Mouse (Mus musculus) midbrain, embryonic 13.5 days (tissue): ENCODE measurements at regions not wholly inside any gene's neighbourhood (a gene's known extent, or its start where the extent isn't known, plus 50 kb on each side); places are given as distances from the start of the nearest gene placed in this dataset.

Experiments used
- ATAC-seq: fragments of 200-750 bp; cut with Nextera tagmentation; 2 replicates; pipeline ENCODE4 v1.8.0; 2017; ENCODE audit warnings: mild to moderate bottlenecking, moderate TSS enrichment, moderate library complexity
- H3K27ac ChIP-seq: fragments of 300-500 bp; sonication (generic); 2 replicates; pipeline ENCODE4 v1.5.1; 2015; ENCODE audit warnings: inconsistent platforms, mild to moderate bottlenecking, moderate library complexity
- H3K27me3 ChIP-seq: fragments of 300-500 bp; sonication (generic); 2 replicates; pipeline ENCODE4 v1.6.1; 2015; ENCODE audit warnings: mild to moderate bottlenecking, inconsistent platforms
- H3K36me3 ChIP-seq: fragments of 300-500 bp; sonication (generic); 2 replicates; pipeline ENCODE4 v1.6.1; 2015; ENCODE audit warnings: mild to moderate bottlenecking, inconsistent platforms
- H3K4me1 ChIP-seq: fragments of 300-500 bp; sonication (generic); replicated peaks from 2 replicates; pipeline ENCODE4 v1.6.1; 2015; ENCODE audit warnings: inconsistent platforms
- H3K4me2 ChIP-seq: fragments of 300-500 bp; sonication (generic); replicated peaks from 2 replicates; pipeline ENCODE4 v1.6.1; 2015; ENCODE audit warnings: moderate library complexity, mild to moderate bottlenecking, inconsistent platforms
- H3K4me3 ChIP-seq: fragments of 300-500 bp; sonication (generic); replicated peaks from 2 replicates; pipeline ENCODE4 v1.5.1; 2015; ENCODE audit warnings: mild to moderate bottlenecking, inconsistent platforms
- H3K9ac ChIP-seq: fragments of 300-500 bp; sonication (generic); replicated peaks from 2 replicates; pipeline ENCODE4 v1.6.1; 2015; ENCODE audit warnings: mild to moderate bottlenecking, inconsistent platforms
- H3K9me3 ChIP-seq: fragments of 300-500 bp; sonication (generic); 2 replicates; pipeline ENCODE4 v1.6.1; 2016; ENCODE audit warnings: mild to moderate bottlenecking, inconsistent platforms
- WGBS: fragments of 180-500 bp; shearing (Covaris S2); methylation state at CpG from one replicate; pipeline ENCODE4 v1.1.7; 2015; 5-methylcytosine and 5-hydroxymethylcytosine counted together

- no peak overlapping the region for H3K4me2 ChIP-seq
- no peaks in the 10 kb centered on the region for H3K27me3 ChIP-seq
- no peak for ATAC-seq
- WGBS: 83% methylated on average over 14 of the region's 14 CpGs
- no peak overlapping the region for H3K4me3 ChIP-seq
- H3K4me1 ChIP-seq: 0 out of 2 replicates have a peak, but pooled peaks cover 6% of the 10 kb centered on the region
- no peak overlapping the region for H3K9ac ChIP-seq
- H3K27ac ChIP-seq: no peak overlapping the region
- no peaks in the 10 kb centered on the region for H3K36me3 ChIP-seq
- H3K9me3 ChIP-seq: no peaks in the 10 kb centered on the region
Observed at GRCm38 (mm10) chr1:39102989-39103910, 90.3 kb upstream of the Npas2 start.

- Histone ChIP-seq H3K4me3 (no peak overlapping the region), H3K9me3 (no peaks in the 10 kb centered on the region), H3K4me1 (0 out of 2 replicates have a peak, but pooled peaks cover 6% of the 10 kb centered on the region), H3K9ac (no peak overlapping the region), H3K4me2 (no peak overlapping the region), H3K36me3 (no peaks in the 10 kb centered on the region), H3K27ac (no peak overlapping the region), H3K27me3 (no peaks in the 10 kb centered on the region)
- WGBS: 56% methylated on average over 17 of the region's 17 CpGs
- ATAC-seq: no peak
Observed at GRCm38 (mm10) chr1:39105546-39106371, 87.8 kb upstream of the Npas2 start.

GRCm38 (mm10) chr1:39106372-39106643 lies 87.2 kb upstream of the Npas2 start:
- Histone ChIP-seq H3K27ac (no peak overlapping the region), H3K4me2 (no peak overlapping the region), H3K36me3 (no peaks in the 10 kb centered on the region), H3K9me3 (no peaks in the 10 kb centered on the region), H3K4me3 (no peak overlapping the region), H3K9ac (no peak overlapping the region), H3K4me1 (0 out of 2 replicates have a peak, but pooled peaks cover 6% of the 10 kb centered on the region), H3K27me3 (no peaks in the 10 kb centered on the region)
- ATAC-seq: no peak
- 28% methylated on average over 4 of the region's 4 CpGs for WGBS

DNA sequence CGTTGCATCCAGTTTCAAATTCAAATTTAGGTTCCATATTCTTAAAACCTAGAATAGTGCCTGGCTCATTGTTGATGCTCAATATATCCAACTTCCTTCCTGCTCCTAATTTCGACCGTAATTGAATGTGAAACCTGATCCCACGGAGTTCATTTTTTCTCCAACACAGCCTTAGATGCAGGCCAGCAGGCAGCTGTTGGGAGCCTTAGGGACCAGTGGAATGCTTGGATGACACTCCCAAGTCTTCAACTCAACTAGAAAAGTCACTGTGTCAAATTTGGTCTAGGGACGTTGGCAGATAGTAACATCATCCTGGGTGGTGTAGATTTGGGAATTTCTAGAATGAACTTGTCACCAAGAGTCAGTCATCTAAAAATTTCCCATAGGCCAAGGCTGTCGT lies 86.9 kb upstream of the Npas2 start:
- no peak overlapping the region for H3K4me2 ChIP-seq
- no peak overlapping the region for H3K9ac ChIP-seq
- no peaks in the 10 kb centered on the region for H3K27me3 ChIP-seq
- H3K27ac ChIP-seq: no peak overlapping the region
- no peak for ATAC-seq
- H3K4me1 ChIP-seq: 0 out of 2 replicates have a peak, but pooled peaks cover 6% of the 10 kb centered on the region
- H3K36me3 ChIP-seq: no peaks in the 10 kb centered on the region
- 64% methylated on average over 6 of the region's 6 CpGs for WGBS
- no peak overlapping the region for H3K4me3 ChIP-seq
- no peaks in the 10 kb centered on the region for H3K9me3 ChIP-seq

DNA sequence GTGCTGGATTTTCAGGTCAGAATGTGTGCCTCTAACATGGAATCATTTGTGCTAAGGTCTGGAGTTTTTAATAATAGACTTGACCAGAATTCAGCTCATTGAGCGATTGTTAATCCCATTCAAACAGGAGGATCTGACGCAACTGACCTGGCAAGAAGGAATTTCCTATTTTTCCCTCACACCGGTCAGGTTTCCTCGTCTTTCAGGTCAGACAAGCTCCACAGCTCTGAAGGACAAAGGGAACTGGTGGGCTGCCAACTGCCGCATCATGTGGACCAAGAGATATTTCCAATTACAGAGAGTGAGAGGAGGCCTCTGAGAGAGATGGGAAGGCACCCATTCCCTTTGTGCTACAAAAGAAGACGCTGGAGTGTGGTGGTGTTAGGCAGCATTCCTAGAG lies 77.2 kb upstream of the Npas2 start:
- Histone ChIP-seq H3K4me2 (no peak overlapping the region), H3K27me3 (no peaks in the 10 kb centered on the region), H3K4me3 (no peak overlapping the region), H3K4me1 (no peaks in the 10 kb centered on the region), H3K9ac (no peak overlapping the region), H3K27ac (no peak overlapping the region), H3K9me3 (no peaks in the 10 kb centered on the region), H3K36me3 (no peaks in the 10 kb centered on the region)
- ATAC-seq: no peak
- WGBS: 87% methylated on average over 6 of the region's 6 CpGs

DNA sequence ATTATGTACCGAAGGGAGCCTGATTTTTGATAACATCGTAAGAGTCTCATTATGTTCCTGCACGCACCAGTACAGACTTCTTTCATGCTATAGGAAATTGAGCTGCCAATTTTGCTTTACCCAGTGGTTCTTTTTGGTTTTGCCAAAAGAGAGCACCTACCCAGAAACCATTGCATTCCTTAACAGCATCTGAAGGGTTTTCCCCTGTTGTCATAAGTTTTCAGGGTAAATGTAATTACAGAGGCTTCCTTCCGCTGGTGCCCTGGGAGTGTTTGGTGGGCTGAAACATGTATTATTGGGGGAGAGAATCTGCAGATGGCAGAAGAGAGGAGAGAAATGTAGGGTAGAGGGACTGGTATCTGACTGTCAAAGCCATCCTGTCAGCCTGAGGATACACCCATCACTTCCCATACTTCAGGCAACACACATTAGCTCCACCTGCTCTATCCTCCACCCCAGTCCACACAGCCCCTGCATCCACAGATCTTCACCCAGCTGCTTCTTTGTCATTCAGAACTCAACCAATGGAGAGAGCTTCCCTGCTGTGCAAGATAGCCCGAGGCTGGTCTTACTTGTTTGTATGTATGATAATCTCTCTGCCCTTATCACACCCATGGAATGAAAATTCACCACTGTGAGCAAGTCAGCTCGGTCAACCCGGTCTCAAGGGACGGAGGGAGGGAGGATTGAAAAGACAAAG lies 71.1 kb upstream of the Npas2 start:
- Histone ChIP-seq H3K4me3 (no peak overlapping the region), H3K27me3 (no peaks in the 10 kb centered on the region), H3K27ac (0 out of 2 replicates have a peak overlapping the region, but pooled peaks have one; percentile 65), H3K9ac (no peak overlapping the region), H3K4me2 (no peak overlapping the region), H3K4me1 (peaks cover 10% of the 10 kb centered on the region), H3K9me3 (peaks cover 2% of the 10 kb centered on the region; the same call in 1 of the 2 replicates), H3K36me3 (no peaks in the 10 kb centered on the region)
- WGBS: 55% methylated on average over 8 of the region's 8 CpGs
- ATAC-seq: peak; percentile 78

GRCm38 (mm10) chr1:39123081-39123812 lies 70.3 kb upstream of the Npas2 start:
- peak; percentile 82 for ATAC-seq
- Histone ChIP-seq H3K4me2 (no peak overlapping the region), H3K9ac (no peak overlapping the region), H3K9me3 (peaks cover 2% of the 10 kb centered on the region; the same call in 1 of the 2 replicates), H3K27ac (peak overlapping the region; percentile 65), H3K4me3 (no peak overlapping the region), H3K27me3 (no peaks in the 10 kb centered on the region), H3K36me3 (no peaks in the 10 kb centered on the region), H3K4me1 (peaks cover 10% of the 10 kb centered on the region)
- WGBS: 62% methylated on average over 10 of the region's 10 CpGs

DNA sequence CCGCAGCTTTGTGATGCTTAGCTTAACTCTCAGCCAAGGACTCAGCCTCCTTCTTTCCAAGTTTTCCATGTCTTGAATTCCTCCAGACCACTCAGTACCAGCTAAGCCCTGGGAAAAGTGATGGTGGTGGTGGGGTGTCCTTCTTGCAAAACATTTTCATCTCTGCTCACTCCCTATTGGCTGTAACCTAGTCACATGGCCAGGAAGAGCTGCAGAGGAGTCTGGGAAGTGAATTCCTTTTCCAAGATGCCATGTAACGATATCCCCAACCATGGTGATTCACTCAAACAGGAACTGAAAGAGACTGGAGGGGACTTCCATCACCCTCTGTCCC lies 69.8 kb upstream of the Npas2 start:
- H3K9me3 ChIP-seq: peaks cover 2% of the 10 kb centered on the region; the same call in 1 of the 2 replicates
- H3K27ac ChIP-seq: 0 out of 2 replicates have a peak overlapping the region, but pooled peaks have one; percentile 65
- no peaks in the 10 kb centered on the region for H3K27me3 ChIP-seq
- no peak overlapping the region for H3K4me2 ChIP-seq
- ATAC-seq: no peak
- 74% methylated on average over 2 of the region's 2 CpGs for WGBS
- no peak overlapping the region for H3K9ac ChIP-seq
- no peak overlapping the region for H3K4me3 ChIP-seq
- H3K4me1 ChIP-seq: peaks cover 10% of the 10 kb centered on the region
- H3K36me3 ChIP-seq: no peaks in the 10 kb centered on the region

- H3K4me2 ChIP-seq: no peak overlapping the region
- ATAC-seq: no peak
- no peak overlapping the region for H3K4me3 ChIP-seq
- H3K4me1 ChIP-seq: no peaks in the 10 kb centered on the region
- no peak overlapping the region for H3K9ac ChIP-seq
- no peaks in the 10 kb centered on the region for H3K9me3 ChIP-seq
- H3K27ac ChIP-seq: no peak overlapping the region
- no peaks in the 10 kb centered on the region for H3K36me3 ChIP-seq
- WGBS: 89% methylated on average over 2 of the region's 2 CpGs
- H3K27me3 ChIP-seq: no peaks in the 10 kb centered on the region
Observed at GRCm38 (mm10) chr1:39134521-39134920, 59.0 kb upstream of the Npas2 start.

DNA sequence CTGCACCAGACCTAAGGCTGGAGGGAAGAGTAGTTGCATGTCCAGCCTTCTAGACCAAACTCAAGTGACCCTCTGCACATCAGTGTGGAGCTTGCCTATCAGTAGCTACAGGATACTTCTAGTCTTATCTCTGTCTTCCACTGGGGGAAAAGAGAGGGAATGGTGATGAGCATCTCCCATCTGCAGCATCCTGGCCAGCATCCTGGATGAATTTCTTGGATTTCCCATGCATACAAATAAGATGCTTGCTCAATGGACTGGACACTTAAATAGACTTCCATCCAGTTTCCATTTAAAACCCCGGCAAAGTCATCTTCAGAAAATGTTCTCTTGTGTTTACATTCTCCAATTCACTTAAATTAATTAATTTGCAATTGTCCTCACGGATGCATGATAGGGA lies 50.5 kb upstream of the Npas2 start:
- Histone ChIP-seq H3K4me3 (no peak overlapping the region), H3K9me3 (no peaks in the 10 kb centered on the region), H3K9ac (no peak overlapping the region), H3K27ac (no peak overlapping the region), H3K36me3 (no peaks in the 10 kb centered on the region), H3K27me3 (no peaks in the 10 kb centered on the region), H3K4me2 (no peak overlapping the region), H3K4me1 (no peaks in the 10 kb centered on the region)
- WGBS: 82% methylated on average over 2 of the region's 2 CpGs
- ATAC-seq: no peak

DNA sequence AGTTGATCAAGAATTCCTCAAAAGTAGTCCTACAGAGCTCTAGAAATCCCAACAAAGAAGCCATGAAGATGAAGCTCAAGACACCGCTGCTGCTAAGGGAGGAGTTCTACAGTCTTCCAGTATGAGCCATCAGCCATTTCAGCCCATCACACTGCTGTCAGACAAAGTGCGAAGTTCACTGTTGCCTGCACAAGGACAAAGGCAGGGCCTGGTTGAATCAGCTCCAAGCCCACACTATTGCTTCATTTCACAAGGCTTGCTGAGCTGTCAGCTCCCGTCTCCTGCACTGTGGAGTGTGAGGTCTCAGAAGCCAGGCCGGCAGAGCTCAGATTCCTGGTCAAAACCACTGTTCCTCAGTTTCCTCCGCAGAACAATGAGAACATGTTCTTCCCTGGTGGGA lies 49.9 kb upstream of the Npas2 start:
- 83% methylated on average over 5 of the region's 5 CpGs for WGBS
- Histone ChIP-seq H3K4me3 (no peak overlapping the region), H3K9ac (no peak overlapping the region)

More for the DNA sequence above, 49.9 kb upstream of the Npas2 start:
- no peaks in the 10 kb centered on the region for H3K9me3 ChIP-seq
- no peak overlapping the region for H3K4me2 ChIP-seq
- H3K36me3 ChIP-seq: no peaks in the 10 kb centered on the region
- H3K27ac ChIP-seq: no peak overlapping the region
- no peaks in the 10 kb centered on the region for H3K4me1 ChIP-seq
- no peak for ATAC-seq
- no peaks in the 10 kb centered on the region for H3K27me3 ChIP-seq
